Mouse (Mus musculus) cortical plate, adult 2 months (tissue): ENCODE results near the gene March1. TPM values are rescaled to one million over a fixed set of nuclear protein-coding genes. Genes with fewer than 3 reads are reported as not detected.
"Not testable (repeated sequence)": the region's sequence is repeated elsewhere in the genome, so short reads cannot be mapped to it uniquely, and the experiment has no call there.

Experiments used
- H3K27ac ChIP-seq: fragments of 200-500 bp; 2 replicates; pipeline ENCODE4 v1.5.1; 2012; ENCODE audit warnings: low read length, control low read depth, inconsistent platforms; ENCODE audit not compliant: insufficient read depth
- H3K4me1 ChIP-seq: fragments of 200-500 bp; 2 replicates; pipeline ENCODE4 v1.6.1; 2011; ENCODE audit warnings: low read length; ENCODE audit not compliant: control insufficient read depth, insufficient read depth
- H3K4me3 ChIP-seq: fragments of 200-500 bp; 2 replicates; pipeline ENCODE4 v1.5.1; 2011; ENCODE audit warnings: mild to moderate bottlenecking, low read length, control low read depth; ENCODE audit not compliant: insufficient read depth
- CTCF ChIP-seq: fragments of 200-500 bp; IDR thresholded peaks from 2 replicates; pipeline ENCODE4 v1.5.1; 2011; ENCODE audit warnings: mild to moderate bottlenecking, control low read depth, low read length; ENCODE audit not compliant: insufficient read depth; ENCODE audit errors: extremely low read depth
- POLR2A ChIP-seq: fragments of 200-500 bp; IDR thresholded peaks from 2 replicates; pipeline ENCODE4 v1.6.1; 2011; ENCODE audit warnings: mild to moderate bottlenecking, low read length, control low read depth; ENCODE audit not compliant: insufficient read depth; ENCODE audit errors: extremely low read depth
- polyA plus RNA-seq: library from polyadenylated mRNA; depleted of rRNA; stranded (reverse); fragments of >200 nt; gene quantifications from 2 replicates; pipeline ENCODE4 v1.2.3, GENCODE M21; 2012

The March1 gene
- polyA plus RNA-seq, 1 experiment = 15.0 TPM

DNA sequence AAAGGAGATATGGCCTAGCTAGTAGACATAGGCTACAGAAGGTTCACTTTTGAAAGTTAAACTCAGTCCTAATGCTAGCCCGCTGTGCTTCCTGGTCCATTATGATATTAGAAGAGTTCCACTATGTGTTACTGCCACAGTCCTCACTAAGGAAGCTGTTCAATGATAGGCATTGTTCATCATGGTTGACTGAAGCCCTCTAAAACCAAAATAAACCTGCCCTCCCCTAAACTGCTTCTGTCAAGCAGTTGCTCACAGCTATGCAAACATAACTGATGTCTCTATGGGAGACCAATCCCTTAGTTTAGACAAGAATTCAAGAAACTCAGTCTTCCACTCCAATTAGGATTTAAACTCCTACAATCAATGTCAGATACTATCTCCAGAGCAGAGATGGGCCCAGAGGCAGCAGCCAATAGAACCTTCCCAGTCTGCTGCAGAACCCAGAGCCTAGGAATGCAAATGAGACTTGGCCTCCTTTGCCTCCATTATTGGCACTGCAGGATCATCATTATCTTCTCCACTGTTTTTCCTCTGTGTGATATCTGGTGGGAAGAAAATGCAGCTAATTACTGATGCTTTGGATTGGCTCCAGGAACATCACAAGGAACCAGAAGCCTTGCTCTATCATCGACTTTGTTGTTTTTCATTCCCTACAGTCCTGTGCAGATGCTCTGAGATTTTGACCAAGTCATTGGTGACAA is 787.2 kb downstream of the March1 start:
- H3K4me1 ChIP-seq = no peaks in the 10 kb centered on the region
- TF ChIP-seq POLR2A (no peak), CTCF (no peak)
- H3K27ac ChIP-seq = no peak overlapping the region
- no peak overlapping the region for H3K4me3 ChIP-seq

DNA sequence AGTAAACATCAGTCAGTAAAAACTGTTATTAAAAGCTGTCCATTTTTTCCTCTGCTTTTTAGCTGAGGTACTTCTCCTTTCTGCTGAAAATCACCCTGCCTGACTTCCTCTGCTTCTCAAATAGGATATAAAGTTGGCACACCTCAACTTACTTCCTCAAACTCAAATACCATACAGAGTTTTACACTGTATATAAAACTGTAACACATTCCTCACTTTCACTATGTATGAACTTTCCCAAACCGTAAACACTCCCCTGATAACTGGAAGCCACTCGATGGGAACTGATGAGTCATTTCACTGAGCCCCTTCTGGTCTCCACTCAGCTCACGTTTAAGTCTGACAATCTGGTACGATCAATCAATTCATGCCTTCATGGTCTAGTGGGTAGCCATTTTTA is 788.1 kb downstream of the March1 start:
- H3K4me3 ChIP-seq, H3K27ac ChIP-seq, H3K4me1 ChIP-seq: not testable (repeated sequence)

DNA sequence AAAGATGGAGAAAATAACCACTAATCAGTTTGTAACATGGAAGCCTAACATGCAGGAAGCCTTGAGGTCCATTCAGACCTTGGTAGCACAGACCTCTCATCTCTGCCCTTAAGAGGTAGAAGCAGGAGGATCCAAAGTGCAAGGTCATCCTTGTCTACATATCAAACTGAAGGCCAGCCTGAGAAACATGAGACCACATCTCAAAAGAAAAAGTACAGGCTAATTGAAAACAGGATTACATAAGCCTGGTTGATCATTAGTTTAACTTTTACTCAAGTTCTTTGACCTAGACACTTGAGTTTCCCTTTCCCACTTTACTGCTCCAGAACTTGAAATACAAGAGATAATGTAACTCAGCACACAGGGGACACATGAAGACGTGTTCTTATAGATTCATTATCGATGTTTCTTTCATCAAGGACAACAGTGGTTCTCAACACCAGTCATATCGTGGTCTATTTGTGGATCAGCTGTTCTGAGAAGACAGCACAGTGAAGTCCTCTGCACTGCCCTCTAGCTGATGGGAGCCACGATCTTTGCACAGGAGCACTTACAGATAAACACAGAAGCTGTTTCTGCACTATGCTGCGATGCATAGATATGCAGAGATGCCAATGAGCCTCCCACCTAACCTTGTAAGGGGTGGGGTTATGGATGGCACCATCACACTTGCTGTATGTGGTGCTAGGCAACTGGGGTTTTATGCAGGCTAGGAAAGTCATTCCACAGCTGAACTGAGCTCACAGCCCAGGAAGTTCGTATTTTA is 789.1 kb downstream of the March1 start:
- Histone ChIP-seq H3K27ac (no peak overlapping the region), H3K4me1 (no peaks in the 10 kb centered on the region), H3K4me3 (no peak overlapping the region)
- no peak for TF ChIP-seq POLR2A
- no peak for TF ChIP-seq CTCF

DNA sequence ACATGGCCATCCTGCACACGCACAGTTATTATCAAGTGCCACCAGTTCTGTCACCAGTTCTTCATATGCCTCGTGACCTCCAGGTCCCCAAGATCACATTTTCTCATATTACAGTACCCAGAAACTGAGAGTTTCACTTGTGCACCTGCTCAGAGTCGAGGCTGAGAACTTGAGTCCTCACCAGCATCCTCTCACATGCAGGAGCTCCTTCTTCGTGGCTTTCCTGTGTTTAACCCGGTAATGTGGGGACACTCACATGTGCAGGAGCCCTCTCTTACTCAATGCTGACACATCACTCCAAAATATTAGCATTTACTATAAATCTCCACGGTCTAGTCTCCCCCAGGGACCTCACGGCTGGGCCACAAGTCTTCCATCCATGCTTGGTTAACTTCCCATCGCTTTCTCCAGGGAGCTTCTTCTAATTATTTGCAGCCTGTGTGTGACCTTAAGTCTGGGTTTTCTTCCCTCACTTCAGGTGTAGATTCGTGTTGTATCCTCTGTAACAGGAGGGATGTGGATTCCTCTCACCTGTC is 792.4 kb downstream of the March1 start:
- TF ChIP-seq CTCF = no peak
- TF ChIP-seq POLR2A = no peak
- Histone ChIP-seq H3K4me3 (no peak overlapping the region), H3K4me1 (no peaks in the 10 kb centered on the region; the same call in 1 of the 2 replicates), H3K27ac (no peak overlapping the region)

DNA sequence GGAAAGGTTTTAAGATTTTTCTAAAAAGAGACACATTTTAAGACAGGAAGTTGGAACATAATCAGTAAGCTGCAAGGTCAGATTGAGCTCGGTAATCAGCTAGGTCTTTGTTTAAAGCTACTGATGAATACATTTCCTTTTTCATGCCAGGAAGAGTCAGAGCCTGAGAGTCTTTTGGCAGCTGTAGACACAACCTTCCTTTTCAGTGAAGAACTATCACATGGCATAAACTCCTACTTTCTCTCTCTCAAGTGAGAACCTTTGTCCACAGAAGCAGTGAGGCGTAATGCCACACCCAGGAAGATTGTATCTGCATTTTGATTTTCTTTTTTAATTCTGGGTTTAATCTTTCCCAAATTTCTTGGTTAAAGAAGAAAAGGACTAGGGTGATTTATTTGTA is 795.4 kb downstream of the March1 start:
- TF ChIP-seq CTCF = no peak
- no peak for TF ChIP-seq POLR2A
- Histone ChIP-seq H3K27ac (no peak overlapping the region), H3K4me3 (no peak overlapping the region), H3K4me1 (no peaks in the 10 kb centered on the region; the same call in 1 of the 2 replicates)

DNA sequence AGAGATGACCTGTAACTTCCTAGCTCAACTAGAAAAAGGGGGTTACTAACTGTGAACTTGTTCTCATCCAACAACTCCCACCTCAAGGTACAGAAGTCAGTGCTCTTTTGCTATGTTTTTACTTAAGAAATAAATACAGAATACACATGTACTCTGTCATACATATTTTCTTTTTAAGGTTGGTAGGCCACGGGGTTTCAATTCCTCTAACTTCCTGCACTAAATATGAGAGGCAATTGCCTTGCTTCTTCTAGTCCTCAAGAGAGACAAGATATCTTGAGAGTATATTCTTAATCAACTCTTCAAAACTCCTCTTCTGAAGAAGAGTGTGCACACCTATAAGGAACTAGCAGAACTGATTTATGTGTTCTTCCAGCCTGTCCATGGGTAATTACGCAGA is 797.5 kb downstream of the March1 start:
- Histone ChIP-seq H3K27ac (no peak overlapping the region), H3K4me1 (no peaks in the 10 kb centered on the region; the same call in 1 of the 2 replicates), H3K4me3 (no peak overlapping the region)
- TF ChIP-seq POLR2A (no peak), CTCF (no peak)

DNA sequence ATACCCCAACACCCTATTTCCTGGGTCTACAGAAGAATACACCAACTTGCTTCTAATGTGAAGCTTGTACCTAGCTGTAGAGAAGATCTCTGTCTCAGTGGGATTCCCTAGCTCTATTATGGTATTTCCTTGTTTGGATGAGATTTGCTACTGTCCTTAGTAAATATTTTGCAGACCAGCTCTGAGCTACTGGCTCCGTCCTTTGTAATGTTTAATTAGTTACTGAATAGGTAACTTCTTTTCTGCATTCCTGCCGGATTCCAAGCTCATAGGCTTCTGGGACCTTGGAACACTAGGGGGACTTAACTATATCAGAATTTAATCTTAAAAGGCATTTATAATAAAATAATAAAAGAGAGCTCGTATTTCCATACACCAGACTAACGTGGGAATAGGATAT is 799.9 kb downstream of the March1 start:
- not testable (repeated sequence) for H3K4me1 ChIP-seq, H3K27ac ChIP-seq, H3K4me3 ChIP-seq

DNA sequence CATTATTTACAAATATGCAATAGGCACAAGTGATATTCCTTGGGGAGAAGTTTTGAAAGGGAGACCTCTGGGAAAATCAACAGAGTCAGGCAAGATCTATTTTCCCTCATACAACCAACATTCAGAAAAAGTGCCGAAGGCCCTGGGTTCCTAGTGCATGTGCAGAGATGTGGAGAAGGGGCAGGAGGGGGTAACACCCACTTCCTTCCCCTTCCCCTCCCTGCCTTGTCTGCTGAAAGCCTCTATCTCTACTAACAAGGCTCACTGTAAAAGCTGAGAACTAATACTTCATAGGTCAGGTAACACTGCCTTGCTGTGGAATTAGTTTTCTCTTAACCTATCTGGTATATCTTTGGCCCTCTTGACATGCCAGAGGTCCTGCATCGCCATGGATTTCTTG is 812.9 kb downstream of the March1 start:
- H3K4me3 ChIP-seq = no peak overlapping the region
- no peak overlapping the region for H3K27ac ChIP-seq
- H3K4me1 ChIP-seq = no peaks in the 10 kb centered on the region
- no peak for TF ChIP-seq POLR2A
- no peak for TF ChIP-seq CTCF

DNA sequence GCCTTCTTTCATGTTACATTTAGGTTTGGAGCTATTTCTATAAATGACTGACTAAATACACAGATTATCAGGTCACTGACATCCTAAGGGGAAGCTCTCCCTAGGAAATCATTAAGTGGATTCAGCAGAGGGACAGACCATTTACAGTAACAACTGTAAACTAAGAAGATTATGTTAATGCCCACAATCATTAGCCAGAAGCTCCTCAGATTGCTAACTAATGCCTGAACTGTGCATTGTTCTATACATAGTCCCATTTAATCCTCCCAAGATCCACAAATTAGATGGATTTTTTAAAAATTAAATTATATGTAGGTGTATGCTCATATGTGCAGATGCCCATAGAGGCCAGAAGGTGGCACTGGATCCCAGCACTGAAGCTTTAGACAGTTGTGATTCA is 815.9 kb downstream of the March1 start:
- H3K27ac ChIP-seq = no peak overlapping the region
- no peak for TF ChIP-seq CTCF
- no peak for TF ChIP-seq POLR2A

DNA sequence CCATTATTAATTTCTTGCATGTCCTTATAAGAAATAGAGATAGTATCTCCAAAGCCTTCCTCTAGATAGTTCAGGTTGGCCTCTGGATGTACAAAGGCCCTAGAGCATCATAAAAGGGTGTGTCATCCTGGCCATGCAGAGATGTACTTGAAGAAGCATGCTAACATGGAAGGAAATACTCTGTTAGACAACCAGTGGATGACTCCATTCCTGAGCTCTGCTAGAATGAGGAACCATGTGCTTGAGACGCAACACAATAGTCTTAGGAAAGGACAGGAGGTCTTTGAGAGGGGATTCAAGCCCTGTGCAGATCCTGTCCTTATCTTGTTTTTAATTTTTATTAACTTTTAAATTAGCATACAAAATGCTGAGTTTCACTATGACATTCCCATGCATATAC is 819.1 kb downstream of the March1 start:
- Histone ChIP-seq H3K4me1 (no peaks in the 10 kb centered on the region), H3K4me3 (no peak overlapping the region), H3K27ac (no peak overlapping the region)
- TF ChIP-seq CTCF (no peak), POLR2A (no peak)

More for the DNA sequence above, 815.9 kb downstream of the March1 start:
- no peak overlapping the region for H3K4me3 ChIP-seq
- no peaks in the 10 kb centered on the region for H3K4me1 ChIP-seq

DNA sequence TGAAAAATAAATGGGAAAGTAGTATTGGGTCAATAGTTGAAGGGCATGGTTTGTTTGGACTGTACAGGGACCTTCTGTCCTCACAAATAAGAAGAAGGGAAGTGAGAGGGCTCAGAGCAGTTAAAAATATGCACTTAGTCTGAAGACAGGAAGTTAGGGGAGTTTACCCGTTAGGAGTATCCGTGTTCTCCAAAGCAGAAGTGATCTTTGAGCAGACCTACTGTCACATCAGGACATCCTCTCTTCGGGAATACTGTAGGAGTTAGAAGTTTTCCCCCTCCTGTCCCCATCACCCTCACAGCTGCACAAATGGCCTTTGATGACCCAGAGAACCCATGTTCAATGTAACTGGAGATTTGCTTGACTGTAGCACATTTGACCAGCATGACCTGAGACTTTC is 820.2 kb downstream of the March1 start:
- TF ChIP-seq POLR2A (no peak), CTCF (no peak)
- no peak overlapping the region for H3K27ac ChIP-seq
- H3K4me1 ChIP-seq = no peaks in the 10 kb centered on the region
- H3K4me3 ChIP-seq = no peak overlapping the region
